Mouse (Mus musculus): ENCODE results near the gene Lpxn.

DNA sequence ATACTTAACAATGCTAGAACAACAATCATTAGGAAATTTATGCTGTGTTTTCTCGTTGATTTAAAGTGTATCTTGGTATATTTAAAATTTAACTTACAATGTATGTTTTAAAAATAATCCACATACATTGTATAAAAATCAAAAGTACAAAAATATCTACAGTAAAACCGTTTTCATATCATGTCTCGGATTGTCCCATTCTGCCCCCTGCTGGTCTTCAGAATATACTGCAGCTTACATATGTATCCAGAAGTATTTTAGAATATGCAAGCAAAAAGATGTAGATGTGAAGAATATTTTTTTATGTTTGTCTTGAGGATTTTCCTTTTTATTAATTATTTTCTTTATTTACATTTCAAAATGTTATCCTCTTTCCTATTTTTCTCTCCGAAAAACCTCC is 24.4 kb downstream of the Lpxn start:
- TF ChIP-seq CTCF (IDR thresholded peaks at IDR 0.05; ENCODE audit: low read depth, low read length) (no peak), GATA1 (IDR thresholded peaks at IDR 0.05; ENCODE audit: borderline replicate concordance, low read length) (no peak), TAL1 (conservative IDR thresholded peaks at IDR 0.05; ENCODE audit: low read depth, low read length) (no peak)
